In the genomic region with DNA sequence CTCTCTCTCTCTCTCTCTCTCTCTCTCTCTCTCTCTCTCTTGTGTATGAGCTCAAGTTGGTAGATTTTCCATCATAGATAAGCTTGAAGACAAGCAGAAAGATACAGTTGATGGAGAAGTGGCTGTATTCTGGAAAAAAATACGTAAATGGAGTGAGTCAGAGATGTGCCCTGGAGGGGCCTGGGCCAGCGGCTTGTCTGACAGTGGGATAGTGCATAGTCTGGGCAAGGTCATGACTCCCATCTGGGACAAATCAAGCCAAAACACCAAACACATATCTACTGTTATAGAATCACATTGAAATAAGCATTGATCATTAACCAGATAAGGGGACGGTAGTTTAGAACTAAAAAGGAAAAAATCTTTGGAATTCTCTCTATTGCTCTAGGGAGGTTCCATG, we compare ENCODE assay signal across 14 mouse cellular contexts.
"Had no signal": no experiment of that assay in that cellular context is flagged by ENCODE, and none has a peak within 500 bp of the region (broad histone marks: within the 10 kb centered on the region; RNA-seq: fewer than 3 reads in every experiment).

No protein-coding gene starts in this region.

- H3K9ac ChIP-seq: liver, embryonic 13.5 days had no signal

- H3K27ac ChIP-seq: liver, embryonic 13.5 days; stomach, postnatal 0 days had no signal

- H3K27me3 ChIP-seq: liver, embryonic 13.5 days had no signal

- H3K4me1 ChIP-seq: liver, embryonic 13.5 days had no signal

- H3K4me3 ChIP-seq: liver, embryonic 13.5 days had no signal

- H3K36me3 ChIP-seq: liver, embryonic 13.5 days had no signal

- H3K4me2 ChIP-seq: liver, embryonic 13.5 days; midbrain, embryonic 11.5 days had no signal

- H3K9me3 ChIP-seq: liver, embryonic 13.5 days had no signal

- DNase-seq: kidney, adult 9 months; kidney, postnatal 14 days; kidney, postnatal 4 days; liver, embryonic 13.5 days; lung, adult 2 months; lung, postnatal 14 days; lung, postnatal 4 days; midbrain, embryonic 14.5 days; right cerebral cortex, postnatal 14 days; right cerebral cortex, postnatal 4 days; thymus, adult 2 months; thymus, postnatal 25 days had no signal
